Mouse (Mus musculus) mesoderm, embryonic 11.5 days (tissue): ENCODE measurements around the gene Rnf227.

Experiments used
- DNase-seq: peaks from one replicate; pipeline ENCODE4 v3.0.0-alpha.2; 2012; ENCODE audit warnings: low read depth, low spot score

Gene Rnf227

GRCm38 (mm10) chr11:69370817-69371215, 30.6 kb downstream of the Rnf227 start:
- no peak for DNase-seq

GRCm38 (mm10) chr11:69371601-69372000, 31.3 kb downstream of the Rnf227 start:
- DNase-seq = no peak

GRCm38 (mm10) chr11:69372056-69372779, 32.0 kb downstream of the Rnf227 start:
- DNase-seq = no peak

- no peak for DNase-seq
Measured at GRCm38 (mm10) chr11:69372780-69373170, 32.5 kb downstream of the Rnf227 start.

GRCm38 (mm10) chr11:69373223-69373965, 33.1 kb downstream of the Rnf227 start:
- no peak for DNase-seq

- no peak for DNase-seq
Measured at GRCm38 (mm10) chr11:69375646-69376045, 35.4 kb downstream of the Rnf227 start.

- DNase-seq = no peak
Measured at GRCm38 (mm10) chr11:69377766-69378165, 37.5 kb downstream of the Rnf227 start.

GRCm38 (mm10) chr11:69379600-69379999, 39.3 kb downstream of the Rnf227 start:
- no peak for DNase-seq

- no peak for DNase-seq
Measured at GRCm38 (mm10) chr11:69381356-69381755, 41.1 kb downstream of the Rnf227 start.

- no peak for DNase-seq
Measured at GRCm38 (mm10) chr11:69382478-69383105, 42.3 kb downstream of the Rnf227 start.

GRCm38 (mm10) chr11:69384979-69385378, 44.7 kb downstream of the Rnf227 start:
- no peak for DNase-seq

GRCm38 (mm10) chr11:69386758-69387157, 46.5 kb downstream of the Rnf227 start:
- no peak for DNase-seq

GRCm38 (mm10) chr11:69388680-69389079, 48.4 kb downstream of the Rnf227 start:
- no peak for DNase-seq

- DNase-seq = no peak
Measured at GRCm38 (mm10) chr11:69389531-69390399, 49.5 kb downstream of the Rnf227 start.

- peak; percentile 85 for DNase-seq
Measured at GRCm38 (mm10) chr11:69390400-69391034, 50.3 kb downstream of the Rnf227 start.
